Mouse (Mus musculus): ENCODE data around the gene Fam50b. TPM values are rescaled to one million over a fixed set of nuclear protein-coding genes. Genes with fewer than 3 reads are reported as not detected.
A peak's percentile ranks its signal among the peaks of the same experiment; 100 is the strongest.

The Fam50b gene
- polyA plus RNA-seq, 1 experiment from 2014 or later, result not detected

DNA sequence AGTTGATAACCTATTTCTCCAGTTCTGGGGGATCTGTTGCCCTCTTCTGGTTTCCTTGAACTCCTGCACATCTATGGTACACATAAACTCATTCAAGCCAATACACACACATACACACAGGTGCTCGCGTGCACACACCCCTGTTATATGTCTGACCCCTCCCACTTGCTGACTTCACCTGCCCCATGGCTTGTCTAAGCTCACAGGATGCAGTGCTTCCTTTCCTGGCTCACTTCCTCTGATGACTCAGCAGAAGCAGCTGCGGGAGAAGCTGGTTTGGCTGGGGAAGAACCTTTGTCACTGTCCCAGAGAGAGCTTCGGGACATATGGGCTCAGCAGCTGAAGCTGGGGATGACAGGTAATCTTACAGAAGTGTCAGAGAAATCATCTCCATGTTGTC lies 23.2 kb upstream of the Fam50b start:
- Histone ChIP-seq H3K9ac (no peak overlapping the region), H3K4me1 (no peaks in the 10 kb centered on the region), H3K27me3 (replicated peaks) (no peaks in the 10 kb centered on the region), H3K9me3 (no peaks in the 10 kb centered on the region), H3K4me3 (replicated peaks) (no peak overlapping the region), H3K36me3 (no peaks in the 10 kb centered on the region), H3K4me2 (no peak overlapping the region), H3K27ac (no peak overlapping the region)
- ATAC-seq (ENCODE audit: insufficient read depth, low FRiP score, low read depth), result no peak
- 77% methylated on average over 4 of the region's 4 CpGs for WGBS

DNA sequence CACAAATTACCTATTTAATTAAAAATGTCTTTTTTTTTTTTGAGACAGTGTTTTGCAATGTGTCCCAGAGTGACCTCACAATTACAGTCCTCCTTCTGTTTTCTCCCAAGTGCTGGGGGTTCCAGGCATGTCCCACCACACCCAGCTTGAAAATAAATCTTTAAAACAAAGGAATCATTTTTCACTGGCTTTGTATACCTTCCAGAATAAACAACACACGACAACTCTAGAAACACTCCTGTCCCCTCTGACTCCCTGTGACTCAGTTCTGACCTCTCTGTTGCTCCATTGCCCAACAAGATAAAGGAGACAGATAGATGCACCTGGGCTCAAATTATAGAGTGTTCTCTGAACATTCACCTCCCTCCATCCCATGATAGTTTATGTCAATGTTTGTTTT lies 21.8 kb upstream of the Fam50b start:
- Histone ChIP-seq H3K27me3 (replicated peaks) (no peaks in the 10 kb centered on the region), H3K9me3 (no peaks in the 10 kb centered on the region), H3K4me1 (no peaks in the 10 kb centered on the region), H3K4me2 (no peak overlapping the region), H3K27ac (no peak overlapping the region), H3K9ac (no peak overlapping the region), H3K4me3 (replicated peaks) (no peak overlapping the region), H3K36me3 (no peaks in the 10 kb centered on the region)
- WGBS, result 13% methylated on average over 1 of the region's 1 CpGs
- no peak for ATAC-seq (ENCODE audit: insufficient read depth, low FRiP score, low read depth)

DNA sequence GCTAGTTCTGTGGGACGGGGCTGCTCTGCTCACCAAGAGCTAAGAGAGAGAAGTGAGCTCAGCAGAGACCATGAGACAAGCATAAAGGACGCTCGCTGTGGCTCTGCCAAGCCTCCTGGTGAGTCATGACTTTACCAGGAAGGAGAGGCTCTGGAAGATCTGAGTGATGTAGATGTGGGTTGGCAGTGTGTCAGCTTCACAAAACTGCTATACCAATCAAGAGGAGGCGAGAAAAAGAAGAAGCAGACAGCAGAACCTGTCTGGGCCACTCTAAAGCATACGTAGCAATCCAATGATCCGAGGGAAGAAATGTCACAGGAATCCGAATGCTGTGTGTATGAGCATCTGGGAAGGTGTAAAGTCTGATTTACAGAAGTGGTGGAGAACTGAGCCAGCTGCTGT lies 19.2 kb upstream of the Fam50b start:
- 51% methylated on average over 7 of the region's 7 CpGs for WGBS
- no peak overlapping the region for H3K4me2 ChIP-seq

DNA sequence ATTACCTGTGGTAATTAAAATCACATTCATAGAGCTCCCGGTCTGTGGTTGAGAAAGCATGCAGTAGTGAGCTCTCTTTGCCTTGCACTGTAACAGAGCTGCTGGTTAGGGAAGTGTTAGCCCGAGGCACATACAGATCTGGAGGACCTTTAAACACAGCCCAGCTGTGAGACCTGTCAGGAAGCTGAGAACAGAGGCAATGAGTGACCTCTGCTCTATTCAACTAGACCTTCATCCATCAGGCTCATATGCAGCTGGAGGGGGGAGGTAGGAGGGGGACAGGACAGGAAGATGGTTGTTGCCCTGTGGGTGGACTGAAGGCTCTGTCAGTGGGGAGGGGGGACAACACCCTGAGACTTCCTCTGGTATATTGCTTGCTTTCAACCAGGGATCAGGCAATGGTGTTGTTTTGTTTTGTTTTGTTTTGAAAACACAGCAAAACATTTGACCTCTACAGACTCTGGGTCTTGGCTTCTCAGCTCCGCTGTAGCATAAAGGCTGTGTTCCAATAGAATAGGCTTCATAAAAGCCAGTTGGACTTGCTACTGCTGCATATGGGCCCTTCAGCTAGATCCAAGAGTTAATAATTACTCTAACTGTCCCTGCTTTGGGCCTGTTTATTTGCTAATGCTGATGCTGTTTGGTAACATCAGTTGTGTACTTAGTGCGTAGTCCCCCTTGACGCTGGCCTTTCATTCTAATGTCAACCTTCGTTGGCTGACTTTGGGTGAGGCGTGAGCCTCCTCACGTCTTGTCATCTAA lies 9.6 kb upstream of the Fam50b start:
- H3K9me3 ChIP-seq, result no peaks in the 10 kb centered on the region
- 53% methylated on average over 8 of the region's 8 CpGs for WGBS
- 0 out of 2 replicates have a peak overlapping the region, but pooled peaks have one; percentile 82 for H3K27ac ChIP-seq
- H3K9ac ChIP-seq, result no peak overlapping the region
- H3K27me3 ChIP-seq (replicated peaks), result no peaks in the 10 kb centered on the region
- H3K4me2 ChIP-seq, result no peak overlapping the region
- no peaks in the 10 kb centered on the region for H3K36me3 ChIP-seq
- no peak overlapping the region for H3K4me3 ChIP-seq (replicated peaks)
- peak; percentile 48 for ATAC-seq (ENCODE audit: insufficient read depth, low FRiP score, low read depth)
- H3K4me1 ChIP-seq, result peaks cover 12% of the 10 kb centered on the region

More for the DNA sequence above, 19.2 kb upstream of the Fam50b start:
- Histone ChIP-seq H3K36me3 (no peaks in the 10 kb centered on the region), H3K4me1 (no peaks in the 10 kb centered on the region), H3K9me3 (no peaks in the 10 kb centered on the region), H3K4me3 (replicated peaks) (no peak overlapping the region), H3K27ac (no peak overlapping the region), H3K9ac (no peak overlapping the region), H3K27me3 (replicated peaks) (no peaks in the 10 kb centered on the region)
- no peak for ATAC-seq (ENCODE audit: insufficient read depth, low FRiP score, low read depth)

DNA sequence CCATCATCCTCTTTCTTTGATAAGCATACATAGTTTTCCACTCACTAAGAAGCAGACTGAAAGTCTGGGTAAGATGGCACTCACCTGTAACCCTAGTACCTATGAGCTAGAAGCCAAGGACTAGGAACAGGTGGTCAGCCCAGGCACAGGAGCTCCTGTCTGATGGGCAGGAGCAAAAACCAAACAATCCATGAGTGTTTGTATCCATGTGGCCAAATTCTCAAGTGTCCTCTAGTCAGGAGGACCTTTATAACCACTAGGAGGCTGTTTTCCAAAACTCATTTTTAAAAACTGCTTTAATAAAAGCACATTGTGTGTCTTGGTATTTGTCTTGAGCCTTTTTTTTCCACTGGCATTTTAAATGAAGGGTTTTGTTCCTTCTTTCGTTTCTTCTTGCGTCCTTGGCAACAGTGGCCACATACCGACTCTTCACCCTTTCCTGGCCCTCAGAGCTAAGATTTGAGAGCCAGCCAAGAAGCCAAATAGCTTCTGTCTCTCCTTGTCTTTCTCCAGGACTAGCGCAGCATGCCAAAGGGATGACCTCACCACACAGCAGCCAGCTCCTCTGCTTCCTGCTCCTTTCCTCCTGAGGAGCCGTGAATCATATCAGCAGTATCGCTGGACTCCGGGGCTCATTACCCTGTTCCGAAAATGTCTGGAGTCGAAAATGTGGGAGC lies 8.7 kb upstream of the Fam50b start:
- Histone ChIP-seq H3K27me3 (replicated peaks) (no peaks in the 10 kb centered on the region), H3K9me3 (no peaks in the 10 kb centered on the region), H3K27ac (peak overlapping the region; percentile 82), H3K4me2 (peak overlapping the region; percentile 52), H3K4me3 (replicated peaks) (peak overlapping the region; percentile 23; the same call in 1 of the 2 replicates), H3K9ac (no peak overlapping the region; the same call in 1 of the 2 replicates), H3K36me3 (no peaks in the 10 kb centered on the region), H3K4me1 (peaks cover 12% of the 10 kb centered on the region)
- peak; percentile 81; the same call in 1 of the 2 replicates for ATAC-seq (ENCODE audit: insufficient read depth, low FRiP score, low read depth)
- 9% methylated on average over 9 of the region's 9 CpGs for WGBS

DNA sequence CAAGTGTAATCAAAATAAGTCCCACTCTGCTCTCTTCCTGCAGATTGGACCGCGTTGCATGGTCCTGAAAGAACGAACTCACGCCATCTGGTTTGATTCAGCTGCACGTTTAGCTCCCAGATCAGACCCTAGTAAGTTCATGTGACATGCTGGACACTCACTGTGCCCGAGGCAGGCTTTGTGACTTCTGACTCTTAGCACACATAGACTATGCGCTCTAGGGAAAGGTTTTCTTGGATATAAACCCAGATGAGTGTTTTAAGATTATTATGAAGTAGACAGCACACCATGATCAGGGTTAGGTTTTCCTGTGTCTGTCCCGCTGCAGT lies 8.2 kb upstream of the Fam50b start:
- Histone ChIP-seq H3K36me3 (no peaks in the 10 kb centered on the region), H3K27ac (peak overlapping the region; percentile 82), H3K9me3 (no peaks in the 10 kb centered on the region), H3K27me3 (replicated peaks) (no peaks in the 10 kb centered on the region), H3K9ac (no peak overlapping the region; the same call in 1 of the 2 replicates), H3K4me1 (peaks cover 12% of the 10 kb centered on the region), H3K4me3 (replicated peaks) (peak overlapping the region; percentile 23; the same call in 1 of the 2 replicates), H3K4me2 (peak overlapping the region; percentile 52)
- WGBS, result 24% methylated on average over 8 of the region's 8 CpGs
- ATAC-seq (ENCODE audit: insufficient read depth, low FRiP score, low read depth), result no peak

DNA sequence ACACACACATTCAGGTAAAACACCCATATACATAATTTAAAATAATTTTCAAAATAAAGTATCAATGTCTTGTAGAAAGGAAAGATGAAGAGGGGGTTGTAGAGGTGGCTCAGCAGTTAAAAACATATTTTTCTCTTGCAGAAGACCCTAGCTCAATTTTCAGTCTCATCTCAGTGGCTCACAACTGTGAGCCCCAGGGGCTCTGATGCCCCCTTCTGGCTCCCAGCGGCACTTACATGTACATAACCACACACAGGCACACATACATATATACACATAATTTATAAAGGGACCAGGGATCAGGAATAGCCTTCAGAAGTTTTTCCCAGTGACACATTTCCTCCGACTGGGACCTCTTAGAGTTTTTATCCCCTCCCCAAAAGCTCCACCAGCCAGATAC lies 7.6 kb upstream of the Fam50b start:
- H3K4me2 ChIP-seq, result no peak overlapping the region
- H3K4me3 ChIP-seq (replicated peaks), result no peak overlapping the region
- no peaks in the 10 kb centered on the region for H3K36me3 ChIP-seq
- no peaks in the 10 kb centered on the region for H3K27me3 ChIP-seq (replicated peaks)
- ATAC-seq (ENCODE audit: insufficient read depth, low FRiP score, low read depth), result no peak
- 93% methylated on average over 2 of the region's 2 CpGs for WGBS
- no peak overlapping the region for H3K9ac ChIP-seq
- peaks cover 12% of the 10 kb centered on the region for H3K4me1 ChIP-seq
- no peaks in the 10 kb centered on the region for H3K9me3 ChIP-seq
- peak overlapping the region; percentile 82; the same call in 1 of the 2 replicates for H3K27ac ChIP-seq

DNA sequence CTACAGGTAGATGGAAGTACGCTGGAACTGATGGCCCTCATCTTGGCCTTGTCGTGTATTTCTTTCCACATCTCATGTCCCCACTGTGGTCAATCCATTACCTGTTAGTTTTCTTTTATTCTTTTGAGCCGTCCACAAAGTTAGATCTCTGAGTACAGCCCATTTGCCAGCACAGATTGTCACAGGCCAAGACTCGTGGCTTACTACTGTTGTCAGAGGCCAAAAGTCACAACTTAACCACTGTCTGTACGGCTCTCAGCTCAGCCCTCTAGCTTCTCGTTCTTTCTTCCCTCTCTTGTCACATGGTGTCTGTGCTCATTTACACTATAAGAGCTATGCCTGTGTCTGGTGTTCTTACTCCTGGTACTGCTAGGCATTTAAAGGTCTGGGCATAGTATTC lies 3.1 kb upstream of the Fam50b start:
- H3K9ac ChIP-seq, result no peak overlapping the region
- 82% methylated on average over 6 of the region's 6 CpGs for WGBS
- H3K9me3 ChIP-seq, result no peaks in the 10 kb centered on the region
- no peak overlapping the region for H3K27ac ChIP-seq
- ATAC-seq (ENCODE audit: insufficient read depth, low FRiP score, low read depth), result no peak
- H3K4me1 ChIP-seq, result no peaks in the 10 kb centered on the region
- H3K36me3 ChIP-seq, result no peaks in the 10 kb centered on the region
- H3K4me3 ChIP-seq (replicated peaks), result no peak overlapping the region
- H3K4me2 ChIP-seq, result no peak overlapping the region
- no peaks in the 10 kb centered on the region for H3K27me3 ChIP-seq (replicated peaks)

DNA sequence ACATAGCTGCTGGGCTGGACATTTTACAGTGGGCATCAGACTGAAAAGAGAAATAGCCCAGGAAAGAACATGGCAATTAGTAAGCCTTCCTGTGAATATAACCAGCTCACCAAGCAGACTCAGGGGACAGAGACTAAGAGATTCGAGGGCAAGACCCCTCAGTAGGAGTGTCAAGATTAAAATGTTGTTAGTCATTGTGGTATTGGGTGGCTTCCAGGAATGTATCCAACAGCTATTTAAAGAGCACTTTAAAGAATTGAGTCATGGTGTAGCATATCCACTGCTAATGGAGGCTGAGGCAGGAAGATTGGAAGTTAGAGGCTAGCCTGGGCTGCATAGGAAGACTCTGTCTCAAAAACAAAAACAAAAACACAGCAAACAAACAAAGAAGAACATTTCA lies 870 bp upstream of the Fam50b start:
- 55% methylated on average over 1 of the region's 1 CpGs for WGBS
- no peak overlapping the region for H3K4me2 ChIP-seq
- no peaks in the 10 kb centered on the region for H3K4me1 ChIP-seq
- no peak overlapping the region for H3K27ac ChIP-seq
- no peak overlapping the region for H3K4me3 ChIP-seq (replicated peaks)
- H3K9me3 ChIP-seq, result no peaks in the 10 kb centered on the region
- H3K36me3 ChIP-seq, result no peaks in the 10 kb centered on the region
- no peak for ATAC-seq (ENCODE audit: insufficient read depth, low FRiP score, low read depth)
- no peaks in the 10 kb centered on the region for H3K27me3 ChIP-seq (replicated peaks)
- no peak overlapping the region for H3K9ac ChIP-seq

DNA sequence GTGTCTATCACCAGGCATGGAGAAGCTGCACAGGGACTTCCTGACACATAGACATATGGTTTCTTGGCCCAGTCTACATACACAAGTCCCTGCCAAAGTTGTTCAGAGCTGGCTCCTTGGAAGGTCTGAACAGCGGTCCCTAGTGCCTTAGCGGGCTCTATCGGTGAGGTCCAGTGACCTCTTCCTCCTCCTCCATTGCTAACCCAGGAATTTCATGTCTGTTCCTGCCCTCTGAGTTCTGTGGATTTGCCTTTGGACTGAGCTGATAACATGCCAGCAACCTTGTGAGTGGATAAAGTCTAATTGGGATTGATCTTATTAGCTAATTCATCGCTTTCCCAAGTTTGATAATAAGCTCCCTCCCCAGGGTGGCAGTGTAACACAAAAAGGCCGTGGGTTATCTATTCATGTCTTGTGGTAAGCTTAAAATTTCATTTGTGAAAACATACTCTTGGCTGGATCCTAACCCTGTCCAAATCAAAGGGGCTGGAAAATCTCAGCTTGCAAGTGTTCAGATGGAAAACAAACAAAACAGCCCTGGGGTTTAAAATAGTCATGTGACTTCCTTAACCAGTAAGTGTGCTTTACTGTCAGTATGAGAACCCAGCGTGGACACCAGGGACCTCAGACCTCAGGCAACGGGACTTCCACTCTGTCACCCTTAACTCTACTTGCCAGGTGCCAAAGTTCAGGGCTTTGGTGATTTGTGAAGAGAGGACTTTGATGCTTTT lies 3.5 kb downstream of the Fam50b start:
- Histone ChIP-seq H3K4me3 (replicated peaks) (no peak overlapping the region), H3K27ac (no peak overlapping the region), H3K9ac (no peak overlapping the region), H3K27me3 (replicated peaks) (no peaks in the 10 kb centered on the region), H3K4me1 (no peaks in the 10 kb centered on the region), H3K9me3 (no peaks in the 10 kb centered on the region), H3K36me3 (no peaks in the 10 kb centered on the region), H3K4me2 (no peak overlapping the region)
- ATAC-seq (ENCODE audit: insufficient read depth, low FRiP score, low read depth), result no peak
- WGBS, result 68% methylated on average over 7 of the region's 7 CpGs

DNA sequence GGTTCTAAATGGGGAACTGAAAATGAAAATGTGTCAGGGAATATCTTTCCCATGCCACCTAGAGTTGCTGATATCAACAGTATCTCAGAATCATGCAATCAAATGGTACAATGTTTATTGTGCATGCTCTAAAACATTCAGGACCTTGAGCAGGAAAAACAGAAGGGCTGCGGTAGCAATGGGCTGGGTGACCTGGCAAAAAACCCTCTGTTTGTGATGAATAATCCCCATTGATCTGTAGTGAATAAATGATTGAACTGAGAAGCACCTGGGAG lies 4.0 kb downstream of the Fam50b start:
- Histone ChIP-seq H3K4me1 (no peaks in the 10 kb centered on the region), H3K4me3 (replicated peaks) (no peak overlapping the region), H3K27ac (no peak overlapping the region), H3K36me3 (no peaks in the 10 kb centered on the region), H3K4me2 (no peak overlapping the region), H3K9ac (no peak overlapping the region), H3K27me3 (replicated peaks) (no peaks in the 10 kb centered on the region), H3K9me3 (no peaks in the 10 kb centered on the region)
- WGBS, result 66% methylated on average over 1 of the region's 1 CpGs
- no peak for ATAC-seq (ENCODE audit: insufficient read depth, low FRiP score, low read depth)

DNA sequence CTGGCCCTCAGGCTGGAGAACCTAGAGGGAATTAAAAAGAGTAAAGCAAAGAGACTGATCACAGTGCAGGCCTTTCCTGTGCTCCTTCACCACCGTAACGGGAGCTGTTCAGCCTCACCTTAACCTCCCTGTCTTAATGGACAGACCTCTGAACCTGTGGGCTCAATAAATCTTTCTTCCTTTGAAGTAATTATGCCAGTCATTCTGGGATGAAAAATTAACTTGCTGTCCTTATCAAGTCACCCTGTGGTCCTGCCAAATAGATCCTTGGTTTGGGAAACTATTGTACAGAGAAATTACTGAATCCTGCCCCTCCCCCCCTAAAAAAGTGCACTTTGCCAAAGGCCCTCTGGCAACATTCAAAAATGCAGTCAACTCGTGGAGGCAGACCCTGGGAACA lies 4.4 kb downstream of the Fam50b start:
- no peaks in the 10 kb centered on the region for H3K36me3 ChIP-seq
- H3K4me2 ChIP-seq, result no peak overlapping the region
- no peaks in the 10 kb centered on the region for H3K4me1 ChIP-seq
- H3K4me3 ChIP-seq (replicated peaks), result no peak overlapping the region
- ATAC-seq (ENCODE audit: insufficient read depth, low FRiP score, low read depth), result no peak
- no peak overlapping the region for H3K27ac ChIP-seq
- no peaks in the 10 kb centered on the region for H3K27me3 ChIP-seq (replicated peaks)
- WGBS, result 52% methylated on average over 3 of the region's 3 CpGs
- H3K9ac ChIP-seq, result no peak overlapping the region
- no peaks in the 10 kb centered on the region for H3K9me3 ChIP-seq

Data from stomach, embryonic 15.5 days (tissue).